Mouse (Mus musculus) limb, embryonic 13.5 days (tissue): Measurements from ENCODE around the gene Olfr60. TPM values are rescaled to one million over a fixed set of nuclear protein-coding genes. Genes with fewer than 3 reads are reported as not detected.

Source experiments
- ATAC-seq: fragments of 200-750 bp; cut with Nextera tagmentation; 2 replicates; pipeline ENCODE4 v1.8.0; 2017; ENCODE audit warnings: low read depth, moderate number of reproducible peaks, moderate TSS enrichment; ENCODE audit not compliant: low FRiP score
- H3K27ac ChIP-seq: fragments of 300-500 bp; sonication (generic); 2 replicates; pipeline ENCODE4 v1.5.1; 2015; ENCODE audit warnings: inconsistent platforms, mild to moderate bottlenecking, moderate library complexity
- H3K27me3 ChIP-seq: fragments of 300-500 bp; sonication (generic); 2 replicates; pipeline ENCODE4 v1.6.1; 2015; ENCODE audit warnings: mild to moderate bottlenecking, inconsistent platforms
- H3K36me3 ChIP-seq: fragments of 300-500 bp; sonication (generic); 2 replicates; pipeline ENCODE4 v1.6.1; 2015; ENCODE audit warnings: inconsistent platforms, mild to moderate bottlenecking, moderate library complexity
- H3K4me1 ChIP-seq: fragments of 300-500 bp; sonication (generic); 2 replicates; pipeline ENCODE4 v1.6.1; 2015; ENCODE audit warnings: inconsistent platforms
- H3K4me2 ChIP-seq: fragments of 300-500 bp; sonication (generic); replicated peaks from 2 replicates; pipeline ENCODE4 v1.6.1; 2015; ENCODE audit warnings: inconsistent platforms, mild to moderate bottlenecking, moderate library complexity
- H3K4me3 ChIP-seq: fragments of 300-500 bp; sonication (generic); 2 replicates; pipeline ENCODE4 v1.5.1; 2015; ENCODE audit warnings: moderate library complexity, mild to moderate bottlenecking, inconsistent platforms
- H3K9ac ChIP-seq: fragments of 300-500 bp; sonication (generic); 2 replicates; pipeline ENCODE4 v1.6.1; 2015; ENCODE audit warnings: mild to moderate bottlenecking, inconsistent platforms
- H3K9me3 ChIP-seq: fragments of 300-500 bp; sonication (generic); 2 replicates; pipeline ENCODE4 v1.6.1; 2016; ENCODE audit warnings: inconsistent platforms
- WGBS: fragments of 180-500 bp; shearing (Covaris S2); methylation state at CpG from one replicate; pipeline ENCODE4 v1.1.7; 2015; 5-methylcytosine and 5-hydroxymethylcytosine counted together
- polyA plus RNA-seq: library from polyadenylated mRNA; unstranded; fragments of >200 nt; fragmentation: Nextera tagmentation; extraction: Ambion mirVana; gene quantifications from 2 replicates; pipeline ENCODE4 v1.2.1, GENCODE M21; 2015

Olfr60 gene
- polyA plus RNA-seq: not detected in 2 replicates

- Histone ChIP-seq H3K36me3 (no peaks in the 10 kb centered on the region), H3K4me2 (no peak within 1 kb of the TSS), H3K4me3 (no peak within 1 kb of the TSS), H3K9ac (no peak within 1 kb of the TSS), H3K27me3 (no peaks in the 10 kb centered on the region), H3K27ac (no peak within 1 kb of the TSS), H3K9me3 (no peaks in the 10 kb centered on the region), H3K4me1 (no peaks in the 10 kb centered on the region)
- no peak for ATAC-seq
- 60% methylated on average over 3 of the region's 3 CpGs for WGBS
Measured at GRCm38 (mm10) chr7:140361571-140361970, at the start of gene Olfr60. Olfr60 (minus strand) TSS chr7:140361671.

DNA sequence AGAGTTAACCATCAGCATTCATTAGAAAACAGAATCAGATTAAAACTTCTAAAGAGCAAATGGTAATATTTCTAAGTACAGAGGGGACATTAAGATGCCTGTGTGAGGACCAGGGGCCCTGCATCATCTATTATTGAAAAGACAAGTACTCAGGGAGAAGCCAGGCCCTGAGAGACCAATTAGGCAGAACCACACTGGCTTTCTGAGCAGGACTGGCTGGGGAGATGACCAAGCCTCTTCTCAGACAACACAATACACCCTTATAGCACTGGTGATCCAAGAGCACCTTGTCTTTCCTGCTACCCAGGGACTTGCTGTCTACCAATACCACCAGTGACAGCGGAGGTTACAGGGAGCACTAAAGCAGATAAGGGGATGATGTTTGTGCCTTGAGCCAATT is 41.3 kb upstream of the Olfr60 start, which contains the start of gene Olfr531:
Olfr531 (minus strand) TSS at position 101 of the 400 bp plus-strand sequence.
- H3K4me2 ChIP-seq: no peak within 1 kb of the TSS
- H3K36me3 ChIP-seq: no peaks in the 10 kb centered on the region
- 79% methylated on average over 1 of the region's 1 CpGs for WGBS
- no peak within 1 kb of the TSS for H3K4me3 ChIP-seq
- ATAC-seq: no peak
- H3K9ac ChIP-seq: no peak within 1 kb of the TSS
- H3K4me1 ChIP-seq: no peaks in the 10 kb centered on the region
- H3K27ac ChIP-seq: no peak within 1 kb of the TSS
- no peaks in the 10 kb centered on the region for H3K27me3 ChIP-seq
- no peaks in the 10 kb centered on the region for H3K9me3 ChIP-seq

- H3K9me3 ChIP-seq: no peaks in the 10 kb centered on the region
- H3K4me3 ChIP-seq: no peak overlapping the region
- no peaks in the 10 kb centered on the region for H3K36me3 ChIP-seq
- H3K9ac ChIP-seq: no peak overlapping the region
- H3K27ac ChIP-seq: no peak overlapping the region
- H3K27me3 ChIP-seq: no peaks in the 10 kb centered on the region
- 98% methylated on average over 2 of the region's 2 CpGs for WGBS
- no peak for ATAC-seq
- H3K4me2 ChIP-seq: no peak overlapping the region
- no peaks in the 10 kb centered on the region for H3K4me1 ChIP-seq
Measured at GRCm38 (mm10) chr7:140376911-140377310, 15.4 kb upstream of the Olfr60 start.

DNA sequence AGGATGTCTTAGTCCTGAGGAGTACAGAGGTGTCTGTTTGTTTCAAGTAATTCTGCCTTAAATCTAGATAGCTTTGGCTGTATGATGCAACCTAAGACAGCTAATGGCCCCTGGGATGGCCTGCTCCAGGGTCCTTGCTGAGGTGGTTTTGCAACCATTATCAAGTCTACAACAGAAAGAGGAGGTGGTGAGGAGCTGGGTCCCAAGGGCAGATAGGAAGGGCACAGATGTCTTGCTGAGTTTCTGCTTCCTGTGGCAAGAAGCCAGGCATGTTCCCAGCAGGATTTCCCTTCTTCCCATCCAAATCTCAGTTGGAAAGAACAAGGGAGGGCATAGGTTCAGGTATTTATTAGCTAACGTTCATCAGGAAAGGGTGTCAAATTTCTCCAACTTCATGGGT is 14.8 kb upstream of the Olfr60 start, which contains the start of gene Olfr530:
Olfr530 (minus strand) TSS at position 101 of the 400 bp plus-strand sequence.
- H3K4me2 ChIP-seq: no peak within 1 kb of the TSS
- ATAC-seq: no peak
- H3K27ac ChIP-seq: no peak within 1 kb of the TSS
- H3K4me3 ChIP-seq: no peak within 1 kb of the TSS
- H3K4me1 ChIP-seq: no peaks in the 10 kb centered on the region
- WGBS: 17% methylated on average over 1 of the region's 1 CpGs
- H3K9ac ChIP-seq: no peak within 1 kb of the TSS
- H3K9me3 ChIP-seq: no peaks in the 10 kb centered on the region
- no peaks in the 10 kb centered on the region for H3K36me3 ChIP-seq
- no peaks in the 10 kb centered on the region for H3K27me3 ChIP-seq

DNA sequence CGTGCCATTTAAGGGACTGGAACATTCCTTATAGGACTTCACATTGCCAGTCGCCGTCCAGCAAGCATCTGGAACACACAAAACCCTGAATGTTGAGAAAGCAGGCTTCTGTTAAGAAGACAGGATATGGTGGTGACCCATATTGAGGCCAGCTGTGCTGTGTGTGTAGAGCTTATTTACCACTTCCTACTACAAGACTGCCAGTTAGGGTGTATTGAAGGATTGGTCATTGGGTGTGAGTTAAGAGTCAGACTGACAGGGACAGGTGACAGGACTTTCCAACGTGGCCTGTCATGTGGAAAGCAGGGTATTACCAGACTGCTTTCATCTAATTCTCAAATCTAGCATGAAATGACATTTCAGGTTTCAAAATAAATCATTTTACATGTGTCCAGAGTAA is 12.8 kb upstream of the Olfr60 start:
- Histone ChIP-seq H3K4me3 (no peak overlapping the region), H3K4me2 (no peak overlapping the region), H3K27me3 (no peaks in the 10 kb centered on the region), H3K4me1 (no peaks in the 10 kb centered on the region), H3K9ac (no peak overlapping the region), H3K9me3 (no peaks in the 10 kb centered on the region), H3K36me3 (no peaks in the 10 kb centered on the region), H3K27ac (no peak overlapping the region)
- no peak for ATAC-seq
- 66% methylated on average over 4 of the region's 4 CpGs for WGBS

- H3K9me3 ChIP-seq: no peaks in the 10 kb centered on the region
- no peak for ATAC-seq
- no peaks in the 10 kb centered on the region for H3K36me3 ChIP-seq
- no peaks in the 10 kb centered on the region for H3K27me3 ChIP-seq
- 60% methylated on average over 2 of the region's 2 CpGs for WGBS
- H3K4me3 ChIP-seq: no peak within 1 kb of the TSS
- no peak within 1 kb of the TSS for H3K9ac ChIP-seq
- no peak within 1 kb of the TSS for H3K4me2 ChIP-seq
- H3K4me1 ChIP-seq: no peaks in the 10 kb centered on the region
- no peak within 1 kb of the TSS for H3K27ac ChIP-seq
Measured at GRCm38 (mm10) chr7:140333717-140334116, 27.8 kb downstream of the Olfr60 start, which contains the start of gene Olfr527. Olfr527 (plus strand) TSS chr7:140334017.

- Histone ChIP-seq H3K27ac (no peak overlapping the region), H3K36me3 (no peaks in the 10 kb centered on the region), H3K9me3 (no peaks in the 10 kb centered on the region), H3K4me1 (no peaks in the 10 kb centered on the region), H3K9ac (no peak overlapping the region), H3K4me3 (no peak overlapping the region), H3K27me3 (no peaks in the 10 kb centered on the region), H3K4me2 (no peak overlapping the region)
- ATAC-seq: no peak
- 56% methylated on average over 1 of the region's 1 CpGs for WGBS
Measured at GRCm38 (mm10) chr7:140329766-140330304, 31.6 kb downstream of the Olfr60 start.

GRCm38 (mm10) chr7:140321135-140321534 is 40.3 kb downstream of the Olfr60 start:
- Histone ChIP-seq H3K4me2 (no peak overlapping the region), H3K4me1 (no peaks in the 10 kb centered on the region), H3K9me3 (no peaks in the 10 kb centered on the region), H3K27ac (no peak overlapping the region), H3K9ac (no peak overlapping the region), H3K4me3 (no peak overlapping the region), H3K27me3 (no peaks in the 10 kb centered on the region), H3K36me3 (no peaks in the 10 kb centered on the region)
- ATAC-seq: no peak

DNA sequence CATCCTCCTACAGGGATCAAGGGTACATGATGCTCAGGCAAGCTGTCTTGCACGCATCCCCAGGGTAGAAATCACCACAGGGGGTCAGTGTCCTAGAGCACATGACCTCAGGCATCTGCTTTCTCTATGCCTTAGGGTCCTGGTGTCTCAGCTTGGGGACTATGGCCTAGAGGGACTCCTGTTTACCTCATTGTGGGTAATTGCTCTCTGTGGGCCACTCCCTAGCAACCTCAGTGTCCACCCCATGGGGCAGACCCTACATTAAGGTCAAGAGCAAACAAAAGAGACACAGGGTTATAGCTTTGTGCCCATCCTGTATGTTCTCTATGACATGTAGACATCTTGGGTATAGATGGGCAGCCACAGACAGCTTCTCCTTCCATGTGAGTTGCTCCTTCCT is 40.9 kb downstream of the Olfr60 start, which contains the start of gene Olfr525:
Olfr525 (plus strand) TSS at position 301 of the 400 bp plus-strand sequence.
- Histone ChIP-seq H3K9me3 (no peaks in the 10 kb centered on the region), H3K4me3 (no peak within 1 kb of the TSS), H3K4me1 (no peaks in the 10 kb centered on the region), H3K4me2 (no peak within 1 kb of the TSS), H3K27ac (no peak within 1 kb of the TSS), H3K9ac (no peak within 1 kb of the TSS), H3K27me3 (no peaks in the 10 kb centered on the region), H3K36me3 (no peaks in the 10 kb centered on the region)
- 56% methylated on average over 1 of the region's 1 CpGs for WGBS
- no peak for ATAC-seq

GRCm38 (mm10) chr7:140319861-140320385 is 41.5 kb downstream of the Olfr60 start:
- Histone ChIP-seq H3K4me2 (no peak overlapping the region), H3K27ac (no peak overlapping the region), H3K36me3 (no peaks in the 10 kb centered on the region), H3K9me3 (no peaks in the 10 kb centered on the region), H3K4me3 (no peak overlapping the region), H3K4me1 (no peaks in the 10 kb centered on the region), H3K9ac (no peak overlapping the region), H3K27me3 (no peaks in the 10 kb centered on the region)
- no peak for ATAC-seq
- 82% methylated on average over 3 of the region's 3 CpGs for WGBS

DNA sequence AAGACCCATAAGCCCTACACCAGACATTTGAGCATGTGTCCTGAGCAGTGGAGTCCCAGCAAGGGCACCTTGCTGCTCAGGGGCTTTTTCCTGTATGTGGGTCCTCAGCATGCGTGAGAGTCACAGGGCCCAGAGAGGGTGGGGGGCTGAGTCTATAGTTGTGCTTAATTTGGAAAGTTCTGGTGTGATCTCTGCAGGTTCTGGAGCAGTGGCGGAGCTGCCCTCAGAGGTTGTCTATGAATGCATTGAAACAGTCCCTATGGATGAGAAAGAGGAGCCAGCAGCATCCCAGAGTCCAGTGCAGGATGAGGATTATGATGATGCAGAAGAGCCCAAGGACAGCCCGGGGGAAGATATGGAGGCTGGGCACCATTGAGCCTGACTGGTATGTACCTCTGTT is 62.1 kb downstream of the Olfr60 start:
- no peak for ATAC-seq
- no peak overlapping the region for H3K27ac ChIP-seq
- no peak overlapping the region for H3K9ac ChIP-seq
- no peaks in the 10 kb centered on the region for H3K9me3 ChIP-seq
- no peaks in the 10 kb centered on the region for H3K36me3 ChIP-seq
- H3K4me3 ChIP-seq: no peak overlapping the region
- no peaks in the 10 kb centered on the region for H3K27me3 ChIP-seq
- no peaks in the 10 kb centered on the region for H3K4me1 ChIP-seq
- 83% methylated on average over 3 of the region's 3 CpGs for WGBS
- H3K4me2 ChIP-seq: no peak overlapping the region

GRCm38 (mm10) chr7:140296876-140297275 is 64.6 kb downstream of the Olfr60 start:
- Histone ChIP-seq H3K36me3 (no peaks in the 10 kb centered on the region), H3K4me1 (no peaks in the 10 kb centered on the region), H3K27me3 (no peaks in the 10 kb centered on the region), H3K4me3 (no peak overlapping the region), H3K9me3 (no peaks in the 10 kb centered on the region), H3K4me2 (no peak overlapping the region), H3K27ac (no peak overlapping the region), H3K9ac (no peak overlapping the region)
- WGBS: 78% methylated on average over 6 of the region's 6 CpGs
- ATAC-seq: no peak

- Histone ChIP-seq H3K27me3 (no peaks in the 10 kb centered on the region), H3K9ac (no peak overlapping the region), H3K4me2 (no peak overlapping the region), H3K9me3 (no peaks in the 10 kb centered on the region), H3K36me3 (no peaks in the 10 kb centered on the region), H3K27ac (no peak overlapping the region), H3K4me3 (no peak overlapping the region), H3K4me1 (no peaks in the 10 kb centered on the region)
- ATAC-seq: no peak
- WGBS: 88% methylated on average over 9 of the region's 9 CpGs
Measured at GRCm38 (mm10) chr7:140295746-140296145, 65.7 kb downstream of the Olfr60 start.
